Mouse (Mus musculus): ENCODE data around the gene Eci2.

GRCm38 (mm10) chr13:34960996-34961770 is 65.7 kb downstream of the Eci2 start:
- no peak for TF ChIP-seq CTCF (IDR thresholded peaks at IDR 0.05; ENCODE audit: low read depth)
- no peak for TF ChIP-seq EP300 (IDR thresholded peaks at IDR 0.05; ENCODE audit: low read depth)

Data from liver, embryonic 14.5 days (tissue).